Mouse (Mus musculus): ENCODE measurements around the gene Ddx54.

DNA sequence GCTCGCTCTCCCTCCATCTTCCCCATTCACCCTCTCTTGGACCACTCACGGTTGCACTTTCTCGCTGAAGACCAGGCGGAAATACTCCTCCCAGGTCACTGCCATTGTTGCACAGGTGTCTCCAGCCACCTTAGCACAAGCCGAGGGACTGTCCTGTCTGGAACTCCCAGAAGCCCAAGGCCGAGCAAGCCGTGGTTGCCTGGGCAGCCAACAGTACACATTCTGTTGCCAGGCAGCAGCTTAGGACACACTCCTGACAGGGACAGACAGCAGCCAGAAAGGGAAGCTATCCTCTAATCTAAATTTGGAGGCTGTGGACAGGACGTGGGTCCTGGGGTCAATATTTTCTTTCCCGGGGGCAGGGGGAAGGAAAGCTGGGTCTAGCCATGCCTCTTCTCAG, 21.6 kb downstream of the Ddx54 start, which contains the start of gene Cfap73:
- TF ChIP-seq CTCF (IDR thresholded peaks at IDR 0.05; ENCODE audit: extremely low read depth, insufficient read length, insufficient replicate concordance, low read depth, low read length) (no peak), POLR2A (IDR thresholded peaks at IDR 0.05; ENCODE audit: low read depth, low read length) (no peak)

Measured in small intestine, adult 2 months (tissue).